Mouse (Mus musculus) ovary, postnatal 36 days (tissue): Measurements from ENCODE around the gene Gm9745.
"Not testable (repeated sequence)": the region's sequence is repeated elsewhere in the genome, so short reads cannot be mapped to it uniquely, and the experiment has no call there.

Source experiments
- DNase-seq: peaks from one replicate; pipeline ENCODE4 v3.0.0; 2022; ENCODE audit warnings: low spot score, mixed read lengths

The Gm9745 gene

GRCm38 (mm10) chr13:8948131-8948530 is at the start of gene Gm9745:
Gm9745 (minus strand) TSS chr13:8948231.
- not testable (repeated sequence) for DNase-seq

- DNase-seq, result not testable (repeated sequence)
Observed at GRCm38 (mm10) chr13:8997221-8997620, 49.2 kb upstream of the Gm9745 start.

GRCm38 (mm10) chr13:8995990-8996786 is 48.2 kb upstream of the Gm9745 start, which contains the start of gene Gtpbp4:
Gtpbp4 (minus strand) TSS chr13:8996083.
- DNase-seq, result peak; percentile 94

GRCm38 (mm10) chr13:8995159-8995989 is 47.3 kb upstream of the Gm9745 start:
- no peak for DNase-seq

- no peak for DNase-seq
Observed at GRCm38 (mm10) chr13:8992231-8992630, 44.2 kb upstream of the Gm9745 start.

GRCm38 (mm10) chr13:8972972-8973371 is 24.9 kb upstream of the Gm9745 start:
- DNase-seq, result no peak

- DNase-seq, result no peak
Observed at GRCm38 (mm10) chr13:8972369-8972768, 24.3 kb upstream of the Gm9745 start.

- DNase-seq, result no peak
Observed at GRCm38 (mm10) chr13:8967742-8968141, 19.7 kb upstream of the Gm9745 start.

GRCm38 (mm10) chr13:8965224-8965623 is 17.2 kb upstream of the Gm9745 start:
- DNase-seq, result no peak

GRCm38 (mm10) chr13:8962266-8962665 is 14.2 kb upstream of the Gm9745 start:
- DNase-seq, result not testable (repeated sequence)

GRCm38 (mm10) chr13:8961128-8961888 is 13.3 kb upstream of the Gm9745 start:
- DNase-seq, result not testable (repeated sequence)

- DNase-seq, result not testable (repeated sequence)
Observed at GRCm38 (mm10) chr13:8959554-8959953, 11.5 kb upstream of the Gm9745 start.

- not testable (repeated sequence) for DNase-seq
Observed at GRCm38 (mm10) chr13:8959058-8959457, 11.0 kb upstream of the Gm9745 start.

- not testable (repeated sequence) for DNase-seq
Observed at GRCm38 (mm10) chr13:8956873-8957272, 8.8 kb upstream of the Gm9745 start.

GRCm38 (mm10) chr13:8955127-8955526 is 7.1 kb upstream of the Gm9745 start:
- DNase-seq, result not testable (repeated sequence)

- DNase-seq, result not testable (repeated sequence)
Observed at GRCm38 (mm10) chr13:8952563-8952962, 4.5 kb upstream of the Gm9745 start, which contains the start of gene Idi2. Idi2 (plus strand) TSS chr13:8952863.

- not testable (repeated sequence) for DNase-seq
Observed at GRCm38 (mm10) chr13:8943828-8944227, 4.2 kb downstream of the Gm9745 start.

- DNase-seq, result not testable (repeated sequence)
Observed at GRCm38 (mm10) chr13:8941701-8942100, 6.3 kb downstream of the Gm9745 start.

GRCm38 (mm10) chr13:8941110-8941509 is 6.9 kb downstream of the Gm9745 start:
- DNase-seq, result not testable (repeated sequence)

- not testable (repeated sequence) for DNase-seq
Observed at GRCm38 (mm10) chr13:8937611-8938140, 10.4 kb downstream of the Gm9745 start.

- no peak for DNase-seq
Observed at GRCm38 (mm10) chr13:8933499-8933898, 14.5 kb downstream of the Gm9745 start.

- not testable (repeated sequence) for DNase-seq
Observed at GRCm38 (mm10) chr13:8913890-8914289, 34.1 kb downstream of the Gm9745 start.
